Mouse (Mus musculus) neural tube, embryonic 12.5 days (tissue): ENCODE measurements around the gene Rps6kc1. TPM values are rescaled to one million over a fixed set of nuclear protein-coding genes. Genes with fewer than 3 reads are reported as not detected.

Experiments used
- ATAC-seq: fragments of 200-750 bp; cut with Nextera tagmentation; 2 replicates; pipeline ENCODE4 v1.8.0; 2017; ENCODE audit warnings: low read depth, mild to moderate bottlenecking, moderate TSS enrichment, moderate library complexity; ENCODE audit not compliant: low FRiP score
- H3K27ac ChIP-seq: fragments of 300-500 bp; sonication (generic); 2 replicates; pipeline ENCODE4 v1.5.1; 2016
- H3K27me3 ChIP-seq: fragments of 300-500 bp; sonication (generic); replicated peaks from 2 replicates; pipeline ENCODE4 v1.6.1; 2016; ENCODE audit warnings: mild to moderate bottlenecking
- H3K36me3 ChIP-seq: fragments of 300-500 bp; sonication (generic); 2 replicates; pipeline ENCODE4 v1.6.1; 2016; ENCODE audit warnings: mild to moderate bottlenecking
- H3K4me1 ChIP-seq: fragments of 300-500 bp; sonication (generic); 2 replicates; pipeline ENCODE4 v1.6.1; 2016
- H3K4me2 ChIP-seq: fragments of 300-500 bp; sonication (generic); replicated peaks from 2 replicates; pipeline ENCODE4 v1.6.1; 2016; ENCODE audit warnings: mild to moderate bottlenecking
- H3K4me3 ChIP-seq: fragments of 300-500 bp; sonication (generic); 2 replicates; pipeline ENCODE4 v1.5.1; 2016
- H3K9ac ChIP-seq: fragments of 300-500 bp; sonication (generic); 2 replicates; pipeline ENCODE4 v1.6.1; 2016; ENCODE audit warnings: mild to moderate bottlenecking
- H3K9me3 ChIP-seq: fragments of 300-500 bp; sonication (generic); 2 replicates; pipeline ENCODE4 v1.6.1; 2016; ENCODE audit warnings: mild to moderate bottlenecking
- WGBS: fragments of 180-500 bp; shearing (Covaris S2); methylation state at CpG from one replicate; pipeline ENCODE4 v1.1.7; 2016; 5-methylcytosine and 5-hydroxymethylcytosine counted together
- polyA plus RNA-seq: library from polyadenylated mRNA; unstranded; fragments of >200 nt; fragmentation: Nextera tagmentation; extraction: Ambion mirVana; gene quantifications from 2 replicates; pipeline ENCODE4 v1.2.1, GENCODE M21; 2016

Rps6kc1 gene
- polyA plus RNA-seq, 1 experiment from 2014 or later, result 26.4 TPM

DNA sequence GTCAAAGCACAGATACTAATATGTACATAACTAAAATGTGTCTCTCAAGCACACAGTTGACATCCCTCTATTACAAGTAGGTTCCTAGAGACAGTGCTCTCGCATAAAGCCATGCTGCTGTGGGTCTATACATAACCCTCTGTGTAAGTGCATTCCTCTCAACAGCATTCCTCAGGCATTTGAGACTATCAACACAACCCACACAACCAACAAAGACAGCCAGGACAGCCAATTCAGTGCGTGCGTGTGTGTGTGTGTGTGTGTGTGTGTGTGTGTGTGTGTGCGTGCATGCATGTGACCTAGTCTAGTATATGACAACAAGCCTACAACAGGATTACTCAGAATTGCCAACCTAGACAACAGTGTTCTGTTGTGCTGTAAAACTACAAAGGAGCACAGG, 87.8 kb downstream of the Rps6kc1 start:
- 90% methylated on average over 4 of the region's 4 CpGs for WGBS
- no peaks in the 10 kb centered on the region for H3K36me3 ChIP-seq

DNA sequence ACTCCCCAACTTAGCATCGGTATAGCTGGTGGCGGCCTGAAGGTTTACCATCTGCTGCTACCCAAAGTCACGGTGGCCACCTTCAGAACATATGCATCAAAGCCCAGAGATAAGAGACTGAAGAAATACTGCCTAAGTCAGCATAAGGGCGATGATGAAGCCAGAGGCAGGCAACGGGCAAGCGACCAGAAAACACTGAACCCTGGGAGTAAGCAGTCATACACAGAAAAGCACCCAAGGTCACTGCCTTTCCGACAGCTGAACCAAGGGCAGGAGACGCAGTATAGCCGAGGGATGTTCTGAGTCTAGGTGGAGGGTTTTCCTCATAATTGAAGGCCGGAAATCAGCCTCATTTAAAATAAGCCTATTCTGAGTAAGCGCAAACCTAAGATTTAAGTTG, 95.4 kb downstream of the Rps6kc1 start:
- no peak overlapping the region for H3K4me2 ChIP-seq
- no peak overlapping the region for H3K27ac ChIP-seq
- H3K36me3 ChIP-seq, result no peaks in the 10 kb centered on the region
- 84% methylated on average over 11 of the region's 11 CpGs for WGBS
- no peaks in the 10 kb centered on the region for H3K9me3 ChIP-seq
- H3K4me3 ChIP-seq, result no peak overlapping the region
- H3K4me1 ChIP-seq, result peaks cover 11% of the 10 kb centered on the region
- H3K27me3 ChIP-seq, result 0 out of 2 replicates have a peak, but pooled peaks cover 6% of the 10 kb centered on the region
- H3K9ac ChIP-seq, result no peak overlapping the region
- no peak for ATAC-seq

More for the DNA sequence above, 87.8 kb downstream of the Rps6kc1 start:
- H3K4me2 ChIP-seq, result no peak overlapping the region
- H3K9me3 ChIP-seq, result no peaks in the 10 kb centered on the region
- no peak overlapping the region for H3K27ac ChIP-seq
- no peaks in the 10 kb centered on the region for H3K4me1 ChIP-seq
- ATAC-seq, result no peak
- no peak overlapping the region for H3K9ac ChIP-seq
- no peaks in the 10 kb centered on the region for H3K27me3 ChIP-seq
- no peak overlapping the region for H3K4me3 ChIP-seq

DNA sequence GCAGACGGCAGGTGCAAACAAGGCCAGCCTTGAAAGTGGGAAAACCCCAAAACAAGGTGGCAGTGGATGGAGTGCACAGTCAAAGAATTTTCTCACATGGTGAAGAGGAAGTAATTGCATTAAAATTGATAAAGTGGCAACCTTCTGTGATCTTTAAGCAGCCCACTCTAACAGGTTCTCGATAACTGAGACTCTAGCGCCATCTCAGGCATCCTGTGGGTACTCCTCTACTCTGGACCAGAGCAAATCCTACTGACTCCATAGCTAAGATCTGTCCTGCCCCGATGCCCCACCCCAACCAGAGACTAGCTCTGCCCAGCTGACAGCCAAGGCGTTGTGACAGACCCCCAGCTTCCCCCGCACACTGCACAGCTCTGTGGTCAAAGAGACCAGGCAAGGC, 101.2 kb downstream of the Rps6kc1 start:
- ATAC-seq, result no peak
- 72% methylated on average over 6 of the region's 6 CpGs for WGBS
- peaks cover 13% of the 10 kb centered on the region for H3K27me3 ChIP-seq
- H3K4me3 ChIP-seq, result no peak overlapping the region
- H3K4me2 ChIP-seq, result no peak overlapping the region
- H3K27ac ChIP-seq, result no peak overlapping the region
- H3K36me3 ChIP-seq, result peaks cover 11% of the 10 kb centered on the region
- no peak overlapping the region for H3K9ac ChIP-seq
- peaks cover 28% of the 10 kb centered on the region for H3K4me1 ChIP-seq
- no peaks in the 10 kb centered on the region for H3K9me3 ChIP-seq

DNA sequence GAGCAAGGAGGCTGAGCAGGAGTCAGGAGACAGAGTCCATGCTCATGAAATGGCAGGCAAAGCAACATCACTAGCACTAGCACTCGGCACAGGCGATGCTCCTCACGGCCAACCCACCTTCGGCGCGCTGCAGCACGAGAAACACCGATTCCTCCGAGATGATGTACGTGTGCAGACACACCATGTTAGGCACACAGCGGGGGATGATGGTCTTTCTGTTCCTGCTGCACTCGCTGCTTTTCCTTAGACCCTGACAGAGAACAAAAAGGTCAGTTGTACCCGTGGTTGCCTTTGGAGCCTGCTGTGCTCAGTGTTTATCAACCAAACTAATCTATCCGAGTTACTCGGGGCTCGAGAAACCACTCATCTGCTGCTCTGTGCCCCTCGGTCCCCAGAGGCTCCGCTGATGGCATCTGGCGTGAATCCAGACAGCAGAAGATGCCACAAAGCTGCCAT, 102.8 kb downstream of the Rps6kc1 start:
- peak; percentile 79 for ATAC-seq
- no peak overlapping the region for H3K4me3 ChIP-seq
- peaks cover 23% of the 10 kb centered on the region for H3K4me1 ChIP-seq
- WGBS, result 12% methylated on average over 19 of the region's 19 CpGs
- H3K27me3 ChIP-seq, result peaks cover 13% of the 10 kb centered on the region
- no peaks in the 10 kb centered on the region for H3K9me3 ChIP-seq
- peak overlapping the region; percentile 46 for H3K4me2 ChIP-seq
- H3K9ac ChIP-seq, result 0 out of 2 replicates have a peak overlapping the region, but pooled peaks have one; percentile 8
- peaks cover 11% of the 10 kb centered on the region for H3K36me3 ChIP-seq
- no peak overlapping the region for H3K27ac ChIP-seq

DNA sequence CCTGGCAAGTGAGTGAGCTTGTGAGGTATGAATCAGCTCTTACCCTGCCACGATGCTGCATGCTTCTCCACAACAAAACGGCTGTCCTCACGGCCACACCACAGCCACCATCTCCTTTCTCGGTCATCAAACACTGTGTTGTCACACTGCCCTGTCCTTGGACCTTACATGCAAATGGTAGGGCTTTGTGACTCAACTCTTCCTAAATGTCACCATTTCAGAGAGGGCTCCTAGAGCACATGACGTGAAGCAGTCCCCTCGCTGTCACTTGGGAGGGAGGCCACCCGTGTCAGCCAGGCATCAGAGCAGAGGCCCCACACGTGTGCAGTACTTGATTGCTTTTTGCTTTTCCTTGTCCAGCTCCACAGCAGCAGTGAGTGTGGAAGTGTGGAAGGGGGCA, 104.8 kb downstream of the Rps6kc1 start:
- Histone ChIP-seq H3K36me3 (peaks cover 11% of the 10 kb centered on the region), H3K4me2 (no peak overlapping the region), H3K9ac (no peak overlapping the region), H3K27me3 (peaks cover 11% of the 10 kb centered on the region), H3K4me1 (peaks cover 18% of the 10 kb centered on the region), H3K9me3 (no peaks in the 10 kb centered on the region), H3K4me3 (no peak overlapping the region), H3K27ac (no peak overlapping the region)
- WGBS, result 90% methylated on average over 8 of the region's 8 CpGs
- no peak for ATAC-seq

DNA sequence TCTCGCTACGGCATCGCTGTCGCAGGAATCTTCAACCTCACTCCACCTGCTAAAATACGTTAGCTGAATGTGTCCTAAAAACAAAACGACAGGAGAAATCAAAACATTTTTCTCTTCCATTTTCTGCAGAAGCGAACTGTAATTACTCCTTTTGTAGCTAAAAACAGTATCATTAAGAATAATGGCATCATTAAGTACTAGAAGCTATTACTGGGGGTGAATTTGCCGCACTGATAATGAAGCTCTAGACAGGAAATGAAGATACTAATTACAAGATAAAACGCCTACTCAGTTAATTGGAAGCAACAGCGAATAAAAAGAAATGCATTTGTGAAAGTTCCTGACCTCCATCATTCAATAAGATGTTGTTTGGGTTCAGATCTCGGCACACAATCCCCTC, 112.9 kb downstream of the Rps6kc1 start:
- no peak overlapping the region for H3K4me3 ChIP-seq
- ATAC-seq, result no peak
- peaks cover 10% of the 10 kb centered on the region for H3K4me1 ChIP-seq
- H3K4me2 ChIP-seq, result no peak overlapping the region
- no peaks in the 10 kb centered on the region for H3K9me3 ChIP-seq
- no peaks in the 10 kb centered on the region for H3K27me3 ChIP-seq
- H3K36me3 ChIP-seq, result peaks cover 12% of the 10 kb centered on the region
- WGBS, result 85% methylated on average over 11 of the region's 11 CpGs
- no peak overlapping the region for H3K27ac ChIP-seq
- no peak overlapping the region for H3K9ac ChIP-seq

DNA sequence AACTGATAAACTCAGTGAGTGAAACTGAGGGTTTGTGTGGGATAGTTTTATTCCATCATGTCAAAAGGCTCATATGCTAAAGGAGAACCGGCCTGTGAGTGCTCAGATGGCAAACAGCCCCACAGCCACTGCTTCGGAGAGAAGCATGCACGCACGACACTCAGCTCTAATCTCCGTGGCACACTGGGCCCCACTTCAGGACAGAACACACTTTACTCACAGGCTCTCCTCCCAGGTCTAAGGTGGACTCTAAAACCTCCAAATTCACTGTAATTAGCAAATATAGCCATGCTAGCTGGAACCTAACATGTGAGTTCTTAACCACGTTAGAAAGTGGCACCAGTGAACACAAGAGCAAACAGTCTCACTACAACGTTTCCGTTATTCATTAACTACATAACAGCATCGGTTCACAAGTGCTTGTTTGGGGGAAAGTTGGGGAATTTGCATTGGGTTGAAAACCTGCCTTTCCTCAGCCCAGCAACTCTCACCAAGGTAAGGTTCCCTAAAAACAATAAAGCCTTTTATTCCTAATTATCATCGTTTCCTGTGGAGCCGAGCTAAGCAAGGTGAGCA, 114.0 kb downstream of the Rps6kc1 start:
- H3K4me3 ChIP-seq, result no peak overlapping the region
- no peak overlapping the region for H3K9ac ChIP-seq
- no peaks in the 10 kb centered on the region for H3K9me3 ChIP-seq
- no peak overlapping the region for H3K4me2 ChIP-seq
- H3K36me3 ChIP-seq, result peaks cover 12% of the 10 kb centered on the region
- 71% methylated on average over 11 of the region's 11 CpGs for WGBS
- H3K4me1 ChIP-seq, result peaks cover 10% of the 10 kb centered on the region
- ATAC-seq, result no peak
- no peak overlapping the region for H3K27ac ChIP-seq
- H3K27me3 ChIP-seq, result no peaks in the 10 kb centered on the region

DNA sequence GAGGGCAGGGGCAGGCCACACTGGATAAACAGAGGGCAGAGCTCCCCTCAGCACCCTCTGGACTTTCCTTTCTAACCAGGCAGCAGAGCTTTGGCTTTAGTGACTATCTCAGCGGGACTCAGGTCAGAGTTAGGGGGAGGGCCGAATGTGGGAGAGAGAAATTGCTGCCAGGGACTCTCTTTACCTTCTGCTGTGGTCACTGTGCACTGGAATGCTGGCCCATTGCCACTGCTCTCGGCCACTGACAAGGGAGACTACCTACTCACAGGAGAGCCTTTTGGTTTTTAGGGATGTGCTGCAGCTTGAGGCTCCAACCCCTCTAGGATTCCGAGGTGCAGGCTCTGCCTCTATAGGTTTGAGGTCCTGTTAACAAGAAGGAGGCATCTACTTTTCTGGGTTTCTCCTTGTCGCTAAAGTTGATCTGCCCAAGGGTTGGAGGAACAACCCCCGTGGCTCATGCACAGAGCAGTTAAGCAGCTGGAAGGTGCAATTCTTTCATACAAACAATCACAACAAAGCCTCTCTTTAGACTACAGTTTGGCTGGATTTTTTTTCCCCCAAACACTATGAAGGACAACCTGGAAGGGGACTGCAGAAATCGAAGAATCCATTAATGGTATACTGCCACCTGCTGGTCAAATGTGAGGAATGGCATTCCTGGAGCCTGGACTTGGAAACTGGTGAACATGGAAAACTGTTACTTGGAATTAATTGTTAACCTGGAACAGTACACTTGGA, 114.7 kb downstream of the Rps6kc1 start:
- no peak overlapping the region for H3K4me2 ChIP-seq
- 0 out of 2 replicates have a peak, but pooled peaks have one; percentile 37 for ATAC-seq
- no peaks in the 10 kb centered on the region for H3K27me3 ChIP-seq
- H3K27ac ChIP-seq, result no peak overlapping the region
- H3K4me3 ChIP-seq, result no peak overlapping the region
- H3K9me3 ChIP-seq, result no peaks in the 10 kb centered on the region
- H3K36me3 ChIP-seq, result peaks cover 12% of the 10 kb centered on the region
- H3K9ac ChIP-seq, result no peak overlapping the region
- 46% methylated on average over 7 of the region's 7 CpGs for WGBS
- H3K4me1 ChIP-seq, result peaks cover 10% of the 10 kb centered on the region

DNA sequence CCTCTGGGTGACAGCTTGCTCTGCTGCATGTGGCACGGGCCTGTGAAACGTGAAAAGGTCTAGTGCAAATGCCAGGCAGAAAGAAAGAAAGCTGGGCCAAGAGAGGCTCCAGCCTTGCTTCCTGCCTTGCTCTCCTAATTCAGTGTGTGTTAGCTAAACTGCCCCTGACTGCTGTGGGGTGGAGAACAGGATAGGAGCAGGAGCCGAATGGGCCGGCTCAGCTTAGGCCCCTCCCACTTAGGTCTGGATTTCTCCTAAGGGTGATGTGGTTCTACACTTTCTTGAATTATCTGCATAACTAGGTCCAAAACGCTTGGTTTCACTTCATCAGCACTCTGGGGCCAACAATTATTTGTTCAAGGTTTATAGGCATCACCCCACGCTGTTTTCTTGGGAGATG, 119.9 kb downstream of the Rps6kc1 start:
- Histone ChIP-seq H3K27ac (no peak overlapping the region), H3K27me3 (no peaks in the 10 kb centered on the region), H3K4me1 (peaks cover 5% of the 10 kb centered on the region), H3K9me3 (no peaks in the 10 kb centered on the region), H3K4me2 (no peak overlapping the region), H3K4me3 (no peak overlapping the region), H3K36me3 (no peaks in the 10 kb centered on the region), H3K9ac (no peak overlapping the region)
- 79% methylated on average over 6 of the region's 6 CpGs for WGBS
- no peak for ATAC-seq

DNA sequence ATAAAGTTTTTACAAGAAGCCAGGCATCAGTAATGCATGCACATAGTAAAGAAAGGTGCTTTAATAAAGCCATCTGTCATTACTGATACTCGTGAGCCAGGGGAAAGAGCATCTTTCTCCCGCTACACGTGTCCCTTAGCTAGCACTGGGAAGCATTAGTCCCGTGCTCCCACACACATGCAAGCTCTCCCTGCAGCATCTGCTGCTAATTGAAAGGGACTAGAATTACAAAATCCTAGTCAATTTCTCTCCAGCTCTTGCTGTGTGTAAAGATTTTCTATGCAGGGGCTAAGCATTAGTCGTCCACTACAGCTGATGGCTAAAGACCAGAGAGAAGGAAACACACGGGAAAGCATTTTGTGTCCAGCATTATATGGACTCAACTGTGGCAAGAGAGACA, 120.8 kb downstream of the Rps6kc1 start:
- peaks cover under 1% of the 10 kb centered on the region; the same call in 1 of the 2 replicates for H3K4me1 ChIP-seq
- H3K27ac ChIP-seq, result no peak overlapping the region
- 76% methylated on average over 6 of the region's 6 CpGs for WGBS
- H3K36me3 ChIP-seq, result no peaks in the 10 kb centered on the region
- H3K4me2 ChIP-seq, result no peak overlapping the region
- ATAC-seq, result no peak
- no peaks in the 10 kb centered on the region for H3K27me3 ChIP-seq
- no peak overlapping the region for H3K4me3 ChIP-seq
- H3K9me3 ChIP-seq, result no peaks in the 10 kb centered on the region
- no peak overlapping the region for H3K9ac ChIP-seq

DNA sequence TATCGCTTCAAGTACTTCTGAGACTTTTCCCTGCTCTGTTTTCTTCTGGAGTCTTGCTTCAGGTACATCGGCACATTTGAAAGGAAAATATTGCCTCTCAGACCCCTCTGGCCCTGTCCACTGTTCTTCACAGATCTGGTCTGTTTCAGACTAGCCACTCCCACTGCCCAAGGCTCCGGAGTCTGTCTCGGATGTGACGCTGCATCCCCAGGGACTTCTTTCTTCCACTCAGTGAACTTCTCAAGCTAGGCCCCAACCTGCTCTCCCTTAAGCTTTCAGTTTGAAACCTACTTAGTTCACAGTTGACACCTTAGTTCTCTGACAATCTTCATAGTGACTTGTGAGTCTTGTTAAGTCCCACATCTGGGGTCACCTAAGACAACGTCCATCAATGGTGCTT, 133.9 kb downstream of the Rps6kc1 start:
- Histone ChIP-seq H3K9me3 (no peaks in the 10 kb centered on the region), H3K27me3 (no peaks in the 10 kb centered on the region), H3K9ac (no peak overlapping the region), H3K4me2 (no peak overlapping the region), H3K36me3 (peaks cover 20% of the 10 kb centered on the region; the same call in 1 of the 2 replicates), H3K4me1 (no peaks in the 10 kb centered on the region), H3K4me3 (no peak overlapping the region), H3K27ac (no peak overlapping the region)
- WGBS, result 78% methylated on average over 6 of the region's 6 CpGs
- ATAC-seq, result no peak

DNA sequence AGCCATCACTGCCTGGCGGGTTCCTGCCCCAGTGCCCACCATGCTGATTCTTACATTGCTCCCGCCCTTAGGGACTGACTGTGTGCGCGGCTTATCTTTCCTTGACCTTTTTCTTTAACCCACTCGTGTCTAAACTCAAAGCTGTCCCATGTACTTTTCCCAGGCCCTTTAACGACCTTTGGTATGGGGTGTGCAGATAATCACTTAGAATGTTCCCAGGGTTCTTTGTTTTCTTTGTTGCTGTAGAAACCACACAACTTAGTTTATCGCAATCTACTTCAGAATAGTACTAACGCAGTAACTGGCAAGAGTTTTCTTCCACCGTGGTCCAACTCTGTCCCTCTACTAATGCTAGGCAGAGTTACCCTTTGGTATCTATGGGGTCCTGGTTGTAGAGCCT, 135.3 kb downstream of the Rps6kc1 start:
- H3K9me3 ChIP-seq, result no peaks in the 10 kb centered on the region
- H3K27ac ChIP-seq, result no peak overlapping the region
- no peak overlapping the region for H3K9ac ChIP-seq
- H3K36me3 ChIP-seq, result peaks cover 19% of the 10 kb centered on the region; the same call in 1 of the 2 replicates
- H3K27me3 ChIP-seq, result no peaks in the 10 kb centered on the region
- H3K4me3 ChIP-seq, result no peak overlapping the region
- H3K4me1 ChIP-seq, result no peaks in the 10 kb centered on the region
- 87% methylated on average over 9 of the region's 9 CpGs for WGBS
- no peak overlapping the region for H3K4me2 ChIP-seq
- no peak for ATAC-seq
